Comparison of ENCODE assay signal across 7 mouse cellular contexts in the genomic region with DNA sequence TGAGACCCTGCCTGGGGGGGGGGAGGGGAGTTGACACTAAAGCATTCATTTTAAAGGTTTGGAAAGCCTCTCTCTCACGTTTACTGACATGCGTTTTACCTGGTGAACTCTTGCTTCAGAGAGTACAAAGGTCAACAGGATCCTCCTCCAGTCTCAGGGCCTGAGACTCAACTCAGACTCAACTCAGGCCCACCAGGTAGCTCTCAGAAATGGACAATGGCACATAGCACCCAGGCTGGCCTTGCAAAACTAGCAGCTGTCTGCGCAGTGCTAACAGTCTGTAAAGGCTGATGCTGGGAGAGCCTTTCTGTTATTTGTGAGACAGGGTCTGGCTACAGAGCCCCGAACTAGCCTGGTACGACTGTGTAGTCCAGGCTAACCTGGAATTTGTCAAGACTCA. TPM values are rescaled to one million over a fixed set of nuclear protein-coding genes. Genes with fewer than 3 reads are reported as not detected.
DNase-seq lines count a peak whose midpoint lies in the region; ATAC-seq lines count a peak whose summit lies in the region.

No protein-coding gene starts in this region.

- peaks cover 45% of the 10 kb centered on the region for H3K4me1 ChIP-seq in lung, embryonic 15.5 days
- H3K4me1 ChIP-seq in forebrain, embryonic 13.5 days: peaks cover 26% of the 10 kb centered on the region
- H3K4me1 ChIP-seq in limb, embryonic 12.5 days (replicated peaks): peaks cover 33% of the 10 kb centered on the region
- H3K4me1 ChIP-seq in stomach, embryonic 16.5 days (ENCODE audit: control insufficient read depth, insufficient read depth, low read length): peaks cover 33% of the 10 kb centered on the region

- H3K36me3 ChIP-seq in lung, embryonic 15.5 days: no peaks in the 10 kb centered on the region
- no peaks in the 10 kb centered on the region for H3K36me3 ChIP-seq in forebrain, embryonic 13.5 days (ENCODE audit: poor library complexity, severe bottlenecking)
- H3K36me3 ChIP-seq in limb, embryonic 12.5 days: peaks cover 4% of the 10 kb centered on the region; the same call in 1 of the 2 replicates
- H3K36me3 ChIP-seq in stomach, embryonic 16.5 days (ENCODE audit: control insufficient read depth, insufficient read depth, low read length): no peaks in the 10 kb centered on the region

- peak overlapping the region; percentile 72 for H3K4me2 ChIP-seq in lung, embryonic 15.5 days
- H3K4me2 ChIP-seq in forebrain, embryonic 13.5 days: peak overlapping the region; percentile 85
- peak overlapping the region; percentile 66 for H3K4me2 ChIP-seq in limb, embryonic 12.5 days
- H3K4me2 ChIP-seq in stomach, embryonic 16.5 days (ENCODE audit: low read depth, low read length): peak overlapping the region; percentile 76

- H3K9me3 ChIP-seq in lung, embryonic 15.5 days: no peaks in the 10 kb centered on the region
- H3K9me3 ChIP-seq in forebrain, embryonic 13.5 days (replicated peaks): no peaks in the 10 kb centered on the region
- no peaks in the 10 kb centered on the region for H3K9me3 ChIP-seq in limb, embryonic 12.5 days
- H3K9me3 ChIP-seq in stomach, embryonic 16.5 days (replicated peaks; ENCODE audit: control insufficient read depth, low read length): no peaks in the 10 kb centered on the region

- H3K9ac ChIP-seq in lung, embryonic 15.5 days: peak overlapping the region; percentile 83; the same call in 1 of the 2 replicates
- no peak overlapping the region for H3K9ac ChIP-seq in forebrain, embryonic 13.5 days
- H3K9ac ChIP-seq in limb, embryonic 12.5 days (replicated peaks): peak overlapping the region; percentile 89; the same call in 1 of the 2 replicates
- H3K9ac ChIP-seq in stomach, embryonic 16.5 days (ENCODE audit: low read length): peak overlapping the region; percentile 75

- H3K27me3 ChIP-seq in lung, embryonic 15.5 days: no peaks in the 10 kb centered on the region
- H3K27me3 ChIP-seq in forebrain, embryonic 13.5 days: 0 out of 2 replicates have a peak, but pooled peaks cover 5% of the 10 kb centered on the region
- no peaks in the 10 kb centered on the region for H3K27me3 ChIP-seq in limb, embryonic 12.5 days
- H3K27me3 ChIP-seq in stomach, embryonic 16.5 days (ENCODE audit: control insufficient read depth, insufficient read depth, low read length): no peaks in the 10 kb centered on the region

- no peak overlapping the region for H3K27ac ChIP-seq in lung, embryonic 15.5 days
- H3K27ac ChIP-seq in forebrain, embryonic 13.5 days: no peak overlapping the region
- 0 out of 2 replicates have a peak overlapping the region, but pooled peaks have one; percentile 13 for H3K27ac ChIP-seq in limb, embryonic 12.5 days
- no peak overlapping the region; the same call in 1 of the 2 replicates for H3K27ac ChIP-seq in stomach, embryonic 16.5 days (ENCODE audit: low read length)

- peak overlapping the region; percentile 73 for H3K4me3 ChIP-seq in lung, embryonic 15.5 days
- H3K4me3 ChIP-seq in forebrain, embryonic 13.5 days: no peak overlapping the region
- H3K4me3 ChIP-seq in limb, embryonic 12.5 days (replicated peaks): peak overlapping the region; percentile 80
- peak overlapping the region; percentile 63 for H3K4me3 ChIP-seq in stomach, embryonic 16.5 days (replicated peaks; ENCODE audit: low read length)

- WGBS in lung, embryonic 15.5 days: 59% methylated on average over 5 of the region's 5 CpGs
- WGBS in forebrain, embryonic 13.5 days: 62% methylated on average over 5 of the region's 5 CpGs
- WGBS in limb, embryonic 12.5 days: 59% methylated on average over 5 of the region's 5 CpGs
- WGBS in stomach, embryonic 16.5 days: 63% methylated on average over 5 of the region's 5 CpGs

- DNase-seq in lung, postnatal 25 days (ENCODE audit: low spot score): no peak
- DNase-seq in thymus, postnatal 10 days (ENCODE audit: low spot score in 2 of 2): no peak
- DNase-seq in cerebellum, adult 9-11 months: no peak

- ATAC-seq in lung, embryonic 15.5 days (ENCODE audit: borderline replicate concordance, extremely low read depth, low FRiP score, low TSS enrichment): no peak
- no peak for ATAC-seq in forebrain, embryonic 13.5 days
- ATAC-seq in limb, embryonic 12.5 days (ENCODE audit: insufficient number of reproducible peaks, insufficient read depth, low FRiP score, low TSS enrichment, low read depth): no peak
- no peak for ATAC-seq in stomach, embryonic 16.5 days (ENCODE audit: insufficient read depth, low FRiP score)

RNA-seq across cellular contexts. Expression of a gene that starts 1.3 kb away (rescaled TPM):
- 109 and 120 TPM in 2 replicates for polyA plus RNA-seq in lung, embryonic 15.5 days (2015; fragmentation: Nextera tagmentation; extraction: Ambion mirVana)
- 58.1 and 61.1 TPM in 2 replicates for polyA plus RNA-seq in forebrain, embryonic 13.5 days (2015; fragmentation: Nextera tagmentation; extraction: Ambion mirVana)
- 117 and 124 TPM in 2 replicates for polyA plus RNA-seq in limb, embryonic 12.5 days (2016; fragmentation: Nextera tagmentation; extraction: Ambion mirVana)
- polyA plus RNA-seq in stomach, embryonic 16.5 days (2015; fragmentation: Nextera tagmentation; extraction: Ambion mirVana): 132 and 138 TPM in 2 replicates

RNA-seq across cellular contexts. Expression of a gene that starts 32.6 kb away (rescaled TPM):
- 0.08 and 0.15 TPM in 2 replicates for polyA plus RNA-seq in lung, embryonic 15.5 days (2015; fragmentation: Nextera tagmentation; extraction: Ambion mirVana)
- polyA plus RNA-seq in forebrain, embryonic 13.5 days (2015; fragmentation: Nextera tagmentation; extraction: Ambion mirVana): 0.41 and 1.0 TPM in 2 replicates
- polyA plus RNA-seq in limb, embryonic 12.5 days (2016; fragmentation: Nextera tagmentation; extraction: Ambion mirVana): 0.66 and 0.68 TPM in 2 replicates
- polyA plus RNA-seq in stomach, embryonic 16.5 days (2015; fragmentation: Nextera tagmentation; extraction: Ambion mirVana): 0.15 and 0.24 TPM in 2 replicates
